Mouse (Mus musculus) neural tube, embryonic 15.5 days (tissue): ENCODE results near the gene Cecr2. TPM values are rescaled to one million over a fixed set of nuclear protein-coding genes. Genes with fewer than 3 reads are reported as not detected.

Source experiments
- ATAC-seq: fragments of 200-750 bp; cut with Nextera tagmentation; 2 replicates; pipeline ENCODE4 v1.8.0; 2017; ENCODE audit warnings: mild to moderate bottlenecking, moderate TSS enrichment, moderate library complexity; ENCODE audit not compliant: low FRiP score
- H3K27ac ChIP-seq: fragments of 300-500 bp; sonication (generic); replicated peaks from 2 replicates; pipeline ENCODE4 v1.5.1; 2015; ENCODE audit warnings: mild to moderate bottlenecking, inconsistent platforms
- H3K27me3 ChIP-seq: fragments of 300-500 bp; sonication (generic); replicated peaks from 2 replicates; pipeline ENCODE4 v1.6.1; 2015; ENCODE audit warnings: inconsistent platforms
- H3K36me3 ChIP-seq: fragments of 300-500 bp; sonication (generic); 2 replicates; pipeline ENCODE4 v1.6.1; 2015; ENCODE audit warnings: inconsistent platforms
- H3K4me1 ChIP-seq: fragments of 300-500 bp; sonication (generic); 2 replicates; pipeline ENCODE4 v1.6.1; 2015; ENCODE audit warnings: inconsistent platforms
- H3K4me2 ChIP-seq: fragments of 300-500 bp; sonication (generic); 2 replicates; pipeline ENCODE4 v1.6.1; 2015; ENCODE audit warnings: inconsistent platforms, mild to moderate bottlenecking, moderate library complexity
- H3K4me3 ChIP-seq: fragments of 300-500 bp; sonication (generic); replicated peaks from 2 replicates; pipeline ENCODE4 v1.5.1; 2015; ENCODE audit warnings: mild to moderate bottlenecking, inconsistent platforms
- H3K9ac ChIP-seq: fragments of 300-500 bp; sonication (generic); replicated peaks from 2 replicates; pipeline ENCODE4 v1.6.1; 2015; ENCODE audit warnings: mild to moderate bottlenecking, inconsistent platforms
- H3K9me3 ChIP-seq: fragments of 300-500 bp; sonication (generic); replicated peaks from 2 replicates; pipeline ENCODE4 v1.6.1; 2016; ENCODE audit warnings: inconsistent platforms
- WGBS: fragments of 180-500 bp; shearing (Covaris S2); methylation state at CpG from one replicate; pipeline ENCODE4 v1.1.7; 2015; ENCODE audit warnings: mixed read lengths; 5-methylcytosine and 5-hydroxymethylcytosine counted together
- polyA plus RNA-seq: library from polyadenylated mRNA; unstranded; fragments of >200 nt; fragmentation: Nextera tagmentation; extraction: Ambion mirVana; gene quantifications from 2 replicates; pipeline ENCODE4 v1.2.1, GENCODE M21; 2015

Cecr2 gene
- polyA plus RNA-seq, result 1.4 and 1.7 TPM in 2 replicates

DNA sequence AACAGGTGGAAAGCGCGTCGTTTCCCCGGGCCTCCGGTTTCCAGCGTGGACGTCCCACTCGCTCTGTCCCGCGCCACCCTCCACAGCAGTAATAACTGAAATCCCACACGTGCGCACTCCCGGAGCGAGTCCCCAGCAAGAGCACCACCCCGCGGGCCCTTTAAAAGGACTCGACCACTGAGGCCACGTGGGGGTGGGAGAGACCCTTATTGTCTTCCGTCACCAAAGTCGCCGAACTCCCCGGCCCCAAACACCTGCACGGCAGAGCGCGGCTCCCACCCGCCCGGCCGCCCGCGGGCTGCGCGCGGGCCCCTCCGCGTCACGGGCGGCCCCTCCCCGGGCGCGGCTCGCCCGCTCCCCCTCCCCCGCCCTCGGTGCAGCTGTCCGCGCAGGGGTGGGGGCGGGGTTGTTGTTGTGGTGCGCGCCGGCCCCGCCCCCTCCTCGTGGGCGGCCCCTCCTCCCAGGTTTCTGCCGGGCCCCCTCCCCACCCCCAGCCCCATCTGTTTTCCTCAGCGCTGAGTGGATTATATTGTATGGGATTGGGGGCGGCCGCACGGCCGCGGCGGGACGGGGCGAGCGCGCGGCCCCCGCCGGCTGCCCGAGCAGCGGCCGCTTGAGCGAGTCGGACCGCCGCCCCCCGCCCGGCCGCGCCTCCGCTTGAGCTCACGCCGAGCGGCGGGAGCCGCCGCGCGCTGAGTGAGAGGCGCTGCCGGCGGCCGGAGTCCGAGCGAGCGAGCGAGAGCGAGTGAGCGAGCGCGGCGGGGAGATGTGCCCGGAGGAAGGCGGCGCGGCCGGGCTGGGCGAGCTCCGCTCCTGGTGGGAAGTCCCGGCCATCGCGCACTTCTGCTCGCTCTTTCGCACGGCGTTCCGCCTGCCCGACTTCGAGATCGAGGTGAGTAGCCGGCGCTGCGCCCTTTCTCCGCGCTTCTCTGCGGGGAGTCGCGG is at the start of gene Cecr2:
Gene Cecr2 (plus strand): TSS at position 554 of the 945 bp plus-strand sequence.
- H3K4me1 ChIP-seq, result peaks cover 14% of the 10 kb centered on the region; the same call in 1 of the 2 replicates
- H3K4me3 ChIP-seq, result peak within 1 kb of the TSS; percentile 98
- WGBS, result under 1% methylated on average over 79 of the region's 127 CpGs
- peak within 1 kb of the TSS; percentile 78 for H3K9ac ChIP-seq
- ATAC-seq, result peak; percentile 92
- H3K4me2 ChIP-seq, result peak within 1 kb of the TSS; percentile 95
- H3K9me3 ChIP-seq, result no peaks in the 10 kb centered on the region
- H3K36me3 ChIP-seq, result no peaks in the 10 kb centered on the region
- H3K27me3 ChIP-seq, result no peaks in the 10 kb centered on the region
- H3K27ac ChIP-seq, result peak within 1 kb of the TSS; percentile 95

- no peaks in the 10 kb centered on the region for H3K36me3 ChIP-seq
- H3K27ac ChIP-seq, result no peak overlapping the region
- WGBS, result 82% methylated on average over 5 of the region's 5 CpGs
- H3K4me2 ChIP-seq, result no peak overlapping the region
- H3K9ac ChIP-seq, result no peak overlapping the region
- H3K4me1 ChIP-seq, result no peaks in the 10 kb centered on the region
- no peak overlapping the region for H3K4me3 ChIP-seq
- no peaks in the 10 kb centered on the region for H3K27me3 ChIP-seq
- no peaks in the 10 kb centered on the region for H3K9me3 ChIP-seq
- ATAC-seq, result no peak
These were observed 48.6 kb upstream of the Cecr2 start for GRCm38 (mm10) chr6:120617586-120617985.

- 67% methylated on average over 4 of the region's 4 CpGs for WGBS
- Histone ChIP-seq H3K36me3 (no peaks in the 10 kb centered on the region), H3K9me3 (no peaks in the 10 kb centered on the region), H3K4me3 (no peak overlapping the region), H3K27me3 (no peaks in the 10 kb centered on the region), H3K4me2 (no peak overlapping the region), H3K9ac (no peak overlapping the region), H3K27ac (no peak overlapping the region), H3K4me1 (no peaks in the 10 kb centered on the region)
- ATAC-seq, result no peak
These were observed 47.4 kb upstream of the Cecr2 start for GRCm38 (mm10) chr6:120618518-120619402.

DNA sequence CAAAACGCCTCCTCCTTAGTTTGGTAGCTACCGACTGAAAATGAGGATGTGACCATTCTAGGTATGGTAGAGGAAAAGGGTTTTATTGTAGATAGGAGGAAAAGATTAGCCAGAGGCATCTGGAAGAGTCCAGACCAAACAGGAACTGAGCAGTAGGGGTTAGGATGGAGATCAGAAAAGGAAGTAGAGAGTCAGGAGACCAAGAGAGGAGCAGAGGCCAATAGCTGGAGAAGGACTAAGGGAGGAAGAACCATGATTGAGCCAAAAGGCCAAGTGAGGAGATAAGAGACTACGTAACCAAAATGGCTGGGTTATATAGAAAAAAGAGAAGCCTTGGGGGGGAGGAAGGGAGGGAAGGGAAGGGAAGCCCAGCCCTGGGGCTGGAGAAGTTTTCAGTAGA is 46.0 kb upstream of the Cecr2 start:
- no peaks in the 10 kb centered on the region for H3K36me3 ChIP-seq
- WGBS, result 93% methylated on average over 3 of the region's 3 CpGs
- H3K4me2 ChIP-seq, result no peak overlapping the region
- no peaks in the 10 kb centered on the region for H3K27me3 ChIP-seq
- no peak overlapping the region for H3K4me3 ChIP-seq
- H3K4me1 ChIP-seq, result no peaks in the 10 kb centered on the region
- no peak overlapping the region for H3K27ac ChIP-seq
- no peaks in the 10 kb centered on the region for H3K9me3 ChIP-seq
- no peak for ATAC-seq
- no peak overlapping the region for H3K9ac ChIP-seq

DNA sequence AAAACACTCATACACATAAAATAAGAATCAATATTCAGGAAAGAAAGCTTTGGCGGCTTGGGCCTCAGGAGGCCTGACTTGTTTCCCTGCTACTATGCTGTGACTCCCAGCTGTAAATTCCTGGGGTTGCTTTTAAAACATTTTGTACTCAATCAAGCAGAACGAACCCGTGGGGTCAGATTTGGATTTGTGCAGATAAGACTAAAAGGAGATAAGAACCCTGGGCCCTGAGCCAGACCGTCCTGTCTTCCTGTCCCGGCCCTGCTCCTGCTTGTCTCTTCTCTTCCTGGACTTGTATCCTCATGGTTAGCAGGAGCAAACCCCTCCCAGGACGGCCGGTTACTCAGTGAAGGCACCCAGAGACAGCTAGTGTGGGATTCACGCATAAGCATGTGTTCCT is 41.1 kb upstream of the Cecr2 start:
- ATAC-seq, result no peak
- Histone ChIP-seq H3K4me3 (no peak overlapping the region), H3K4me2 (no peak overlapping the region), H3K27ac (no peak overlapping the region), H3K36me3 (no peaks in the 10 kb centered on the region), H3K9me3 (no peaks in the 10 kb centered on the region), H3K9ac (no peak overlapping the region), H3K4me1 (no peaks in the 10 kb centered on the region), H3K27me3 (no peaks in the 10 kb centered on the region)
- whole genome bisulfite sequencing, result 55% methylated on average over 8 of the region's 8 CpGs

GRCm38 (mm10) chr6:120627096-120627495 is 39.1 kb upstream of the Cecr2 start:
- Histone ChIP-seq H3K4me2 (no peak overlapping the region), H3K9ac (no peak overlapping the region), H3K4me3 (no peak overlapping the region), H3K9me3 (no peaks in the 10 kb centered on the region), H3K4me1 (no peaks in the 10 kb centered on the region), H3K36me3 (no peaks in the 10 kb centered on the region), H3K27me3 (no peaks in the 10 kb centered on the region), H3K27ac (no peak overlapping the region)
- ATAC-seq, result no peak
- 54% methylated on average over 2 of the region's 2 CpGs for WGBS

- no peak for ATAC-seq
- no peaks in the 10 kb centered on the region for H3K4me1 ChIP-seq
- no peaks in the 10 kb centered on the region for H3K27me3 ChIP-seq
- 76% methylated on average over 2 of the region's 2 CpGs for WGBS
- no peak overlapping the region for H3K4me2 ChIP-seq
- no peak overlapping the region for H3K4me3 ChIP-seq
- H3K27ac ChIP-seq, result no peak overlapping the region
- H3K36me3 ChIP-seq, result no peaks in the 10 kb centered on the region
- H3K9ac ChIP-seq, result no peak overlapping the region
- no peaks in the 10 kb centered on the region for H3K9me3 ChIP-seq
These were observed 37.2 kb upstream of the Cecr2 start for GRCm38 (mm10) chr6:120628963-120629362.

DNA sequence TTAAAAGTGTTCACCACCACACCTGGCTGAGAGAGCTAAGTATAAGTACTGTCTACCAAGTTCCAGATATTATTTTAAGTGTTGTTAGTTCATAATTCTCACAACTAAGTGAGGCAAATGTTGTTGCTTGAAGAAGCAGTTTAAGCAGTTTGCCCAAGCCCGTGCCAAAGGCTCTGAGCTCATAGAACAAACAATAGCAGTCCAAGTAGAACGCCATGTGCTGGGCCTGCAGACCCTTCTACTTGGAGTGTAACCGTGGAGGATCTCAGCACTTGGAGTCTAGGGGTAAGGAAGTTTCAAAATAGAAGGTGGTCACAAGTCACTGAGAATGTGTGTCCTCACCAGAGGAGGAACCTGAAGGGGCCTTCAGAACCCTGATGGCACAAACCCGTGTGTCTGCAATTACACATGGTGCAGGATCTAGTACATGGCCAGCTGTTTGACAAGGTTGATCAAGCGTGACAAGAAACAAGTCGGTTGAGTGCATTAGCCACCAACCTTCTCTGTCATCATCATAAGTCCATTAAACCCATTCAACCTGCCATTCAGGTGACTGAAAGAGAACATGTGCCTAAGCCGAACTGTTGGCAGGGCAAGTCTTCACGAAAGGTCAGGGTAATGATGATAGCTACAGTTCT is 30.7 kb upstream of the Cecr2 start:
- Histone ChIP-seq H3K36me3 (no peaks in the 10 kb centered on the region), H3K4me2 (no peak overlapping the region), H3K9ac (no peak overlapping the region), H3K9me3 (no peaks in the 10 kb centered on the region), H3K4me1 (no peaks in the 10 kb centered on the region), H3K27me3 (no peaks in the 10 kb centered on the region), H3K4me3 (no peak overlapping the region), H3K27ac (no peak overlapping the region)
- 90% methylated on average over 8 of the region's 8 CpGs for whole genome bisulfite sequencing
- no peak for ATAC-seq

GRCm38 (mm10) chr6:120639547-120639946 is 26.6 kb upstream of the Cecr2 start:
- Histone ChIP-seq H3K36me3 (no peaks in the 10 kb centered on the region), H3K27ac (no peak overlapping the region), H3K9ac (no peak overlapping the region), H3K4me2 (no peak overlapping the region), H3K9me3 (no peaks in the 10 kb centered on the region), H3K4me1 (no peaks in the 10 kb centered on the region), H3K27me3 (no peaks in the 10 kb centered on the region), H3K4me3 (no peak overlapping the region)
- WGBS, result 32% methylated on average over 4 of the region's 4 CpGs
- no peak for ATAC-seq

DNA sequence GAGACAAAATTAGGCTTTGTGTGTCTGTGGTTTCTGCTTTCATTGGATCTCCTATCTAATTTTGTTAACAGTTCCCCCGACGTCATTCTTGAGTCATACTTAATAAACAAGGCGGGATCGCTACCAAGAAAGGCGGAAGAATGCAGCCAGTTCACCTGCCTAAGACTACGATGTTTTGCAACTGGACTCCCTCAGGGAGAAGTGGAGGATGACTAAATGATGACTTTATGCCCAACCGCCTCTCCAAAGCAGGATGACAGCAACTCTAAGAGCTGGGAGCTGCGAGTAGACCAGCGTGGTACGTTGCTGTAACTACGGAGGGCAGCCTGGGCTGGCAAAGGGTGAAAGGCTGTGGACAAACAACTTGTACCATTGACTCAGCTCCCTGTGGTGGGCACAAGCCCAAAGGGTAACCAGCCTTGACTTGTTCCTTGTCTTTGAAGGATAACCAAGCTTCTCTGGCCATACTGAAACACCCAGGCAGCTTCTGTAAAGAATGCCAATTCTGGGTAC is 24.2 kb upstream of the Cecr2 start:
- ATAC-seq, result no peak
- no peaks in the 10 kb centered on the region for H3K36me3 ChIP-seq
- H3K27me3 ChIP-seq, result no peaks in the 10 kb centered on the region
- H3K4me2 ChIP-seq, result no peak overlapping the region
- H3K9me3 ChIP-seq, result no peaks in the 10 kb centered on the region
- H3K4me3 ChIP-seq, result no peak overlapping the region
- H3K9ac ChIP-seq, result no peak overlapping the region
- H3K4me1 ChIP-seq, result no peaks in the 10 kb centered on the region
- no peak overlapping the region for H3K27ac ChIP-seq
- WGBS, result 88% methylated on average over 11 of the region's 11 CpGs

GRCm38 (mm10) chr6:120643776-120644175 is 22.4 kb upstream of the Cecr2 start:
- Histone ChIP-seq H3K4me3 (no peak overlapping the region), H3K4me2 (no peak overlapping the region), H3K27me3 (no peaks in the 10 kb centered on the region), H3K36me3 (no peaks in the 10 kb centered on the region), H3K9ac (no peak overlapping the region), H3K4me1 (no peaks in the 10 kb centered on the region), H3K27ac (no peak overlapping the region), H3K9me3 (no peaks in the 10 kb centered on the region)
- no peak for ATAC-seq
- 80% methylated on average over 7 of the region's 7 CpGs for WGBS
